Mouse (Mus musculus) cerebellum, adult 2 months (tissue): Measurements from ENCODE around the gene Cyp2d10.

Source experiments
- CTCF ChIP-seq: fragments of 200-500 bp; IDR thresholded peaks from 2 replicates; pipeline ENCODE4 v1.5.1; 2011; ENCODE audit warnings: low read depth, mild to moderate bottlenecking, control low read depth, low read length, moderate library complexity, borderline replicate concordance; ENCODE audit not compliant: insufficient read depth
- POLR2A ChIP-seq: fragments of 200-500 bp; IDR thresholded peaks from 2 replicates; pipeline ENCODE4 v1.6.1; 2011; ENCODE audit warnings: low read length, control low read depth, borderline replicate concordance; ENCODE audit not compliant: insufficient read depth

- TF ChIP-seq POLR2A (no peak), CTCF (no peak)
These were observed 15.9 kb upstream of the Cyp2d10 start for GRCm38 (mm10) chr15:82422935-82423334.
